Mouse (Mus musculus) cerebral cortex, adult 2 months (tissue): Measurements from ENCODE around the gene Gm11938.

ENCODE experiments used
- WGBS: fragments of 180-500 bp; shearing (Covaris S2); methylation state at CpG from one replicate; pipeline ENCODE4 v1.1.7; 2018; 5-methylcytosine and 5-hydroxymethylcytosine counted together

Gm11938 gene

GRCm38 (mm10) chr11:99574106-99574505 lies 29.0 kb downstream of the Gm11938 start:
- 7% methylated on average over 7 of the region's 7 CpGs for WGBS

DNA sequence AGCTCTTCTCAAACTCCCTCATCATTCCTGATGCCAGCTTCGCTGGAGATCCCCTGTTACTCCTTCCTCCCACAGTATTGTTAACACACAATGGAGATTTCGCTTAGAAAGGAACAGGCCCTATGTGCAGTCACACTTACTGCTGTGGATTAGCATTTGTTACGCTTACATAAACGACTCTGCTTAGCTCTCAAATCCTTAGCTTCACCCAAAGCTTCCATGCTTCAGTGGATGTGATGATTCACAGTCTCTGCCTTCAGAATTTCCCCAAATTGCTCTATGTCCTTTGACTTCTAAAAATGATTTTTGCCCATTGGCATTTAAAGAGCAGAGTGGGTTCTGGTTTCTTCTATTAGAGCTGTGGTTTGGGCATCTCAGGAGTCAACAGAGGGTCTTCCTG lies 29.9 kb downstream of the Gm11938 start:
- WGBS = 39% methylated on average over 4 of the region's 4 CpGs

GRCm38 (mm10) chr11:99566530-99566929 lies 36.6 kb downstream of the Gm11938 start, which contains the start of gene Krtap3-1:
Krtap3-1 (minus strand) TSS chr11:99566630.
- WGBS = 93% methylated on average over 7 of the region's 7 CpGs

DNA sequence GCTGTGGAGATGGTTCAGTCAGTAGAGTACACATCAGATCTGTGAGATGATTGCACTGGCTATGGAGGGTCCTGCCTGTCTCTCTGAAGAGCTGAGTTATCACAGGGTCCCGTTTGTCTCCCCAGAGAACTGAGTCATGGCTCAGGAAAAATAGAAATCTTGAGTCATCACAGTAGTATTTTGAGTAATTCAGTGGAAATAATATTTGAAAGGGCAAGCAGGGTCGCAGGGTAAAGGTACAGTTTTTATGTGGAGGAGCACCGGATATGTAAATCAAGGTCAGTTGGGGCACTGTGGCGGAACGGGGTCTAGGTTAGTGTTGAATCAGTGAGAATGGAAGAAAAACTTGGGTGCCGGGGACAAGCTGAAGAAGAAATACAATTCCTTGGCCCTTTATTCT lies 40.5 kb downstream of the Gm11938 start:
- WGBS = 81% methylated on average over 6 of the region's 6 CpGs

DNA sequence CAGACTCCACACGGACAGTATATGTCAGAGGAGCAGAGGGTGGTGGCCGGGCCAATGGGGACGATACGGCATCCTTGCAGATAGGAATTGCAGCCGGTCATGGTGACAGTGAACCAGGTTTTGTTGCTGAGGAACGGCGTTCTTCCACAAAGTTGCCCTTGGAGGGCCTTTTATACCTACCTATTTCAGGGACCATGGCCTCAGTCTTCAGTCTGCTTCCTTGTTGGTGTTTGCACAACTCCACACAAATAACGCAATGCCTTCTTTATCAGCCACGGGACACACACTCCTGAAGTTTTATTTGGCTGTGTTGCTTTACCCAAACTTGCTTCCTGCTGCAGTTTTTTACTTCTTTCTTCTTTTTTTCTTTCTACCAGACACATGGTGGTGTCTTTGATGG lies 43.7 kb downstream of the Gm11938 start, which contains the start of gene Gm11939:
Gene Gm11939, minus strand, starts transcription at position 101 of the 400 bp plus-strand sequence.
- 89% methylated on average over 9 of the region's 9 CpGs for WGBS

GRCm38 (mm10) chr11:99557976-99558745 lies 44.9 kb downstream of the Gm11938 start:
- WGBS = 48% methylated on average over 3 of the region's 3 CpGs

GRCm38 (mm10) chr11:99556753-99557152 lies 46.4 kb downstream of the Gm11938 start, which contains the start of gene Krtap3-2:
Krtap3-2 (minus strand) TSS chr11:99556853.
- 85% methylated on average over 2 of the region's 2 CpGs for WGBS

DNA sequence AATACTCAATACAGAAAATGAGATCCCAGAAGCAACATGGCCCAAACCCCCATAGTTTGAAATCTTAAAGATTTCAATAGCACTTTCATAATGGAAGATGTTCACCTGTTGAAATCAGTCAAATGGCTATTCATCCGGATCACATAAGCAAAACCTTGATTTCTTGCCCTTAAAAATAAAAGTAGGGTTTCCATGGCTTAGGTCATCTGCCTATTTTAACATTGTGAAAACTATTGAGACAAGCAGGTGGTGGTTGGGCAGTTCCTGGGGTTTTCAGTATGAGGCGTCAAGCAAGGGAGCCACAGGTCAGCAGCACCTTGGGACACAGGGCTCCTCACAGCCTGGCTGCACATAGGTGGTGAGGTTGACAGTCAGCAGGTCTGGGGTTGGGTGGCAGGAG lies 46.9 kb downstream of the Gm11938 start:
- WGBS = 94% methylated on average over 2 of the region's 2 CpGs
